Mouse (Mus musculus): ENCODE measurements at regions not wholly inside any gene's neighbourhood (a gene's known extent, or its start where the extent isn't known, plus 50 kb on each side); places are given as distances from the start of the nearest gene placed in this dataset.

DNA sequence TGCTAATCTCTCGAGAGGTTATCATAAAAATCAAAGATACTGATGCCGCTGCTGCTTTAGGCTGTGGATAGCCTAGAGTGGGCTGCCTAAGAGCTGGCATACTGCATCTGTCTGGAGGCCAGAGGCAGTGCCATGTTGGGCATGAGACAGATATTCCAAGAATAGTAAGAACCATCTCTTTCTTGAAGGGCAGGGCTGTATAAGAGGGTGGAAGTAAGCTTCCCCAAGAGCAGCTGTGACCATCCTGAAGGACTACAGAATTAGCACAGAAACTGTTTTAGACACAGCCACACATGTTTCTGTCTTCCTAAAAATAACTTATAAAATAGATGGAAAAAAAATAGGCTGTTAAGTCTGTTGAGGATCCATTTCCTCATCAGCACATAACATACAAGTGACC is 126.4 kb downstream of the Postn start:
- no peaks in the 10 kb centered on the region for H3K27me3 ChIP-seq (ENCODE audit: control insufficient read depth, insufficient read depth, low read length)
- 94% methylated on average over 2 of the region's 2 CpGs for WGBS
- no peak for DNase-seq (ENCODE audit: low spot score)

GRCm38 (mm10) chr3:54487844-54488243 is 126.9 kb downstream of the Postn start:
- Histone ChIP-seq H3K9me3 (ENCODE audit: control insufficient read depth, low read length) (no peaks in the 10 kb centered on the region), H3K4me3 (ENCODE audit: low read depth, low read length) (no peak overlapping the region), H3K4me2 (ENCODE audit: low read depth, severe bottlenecking) (no peak overlapping the region), H3K9ac (ENCODE audit: low read length) (no peak overlapping the region), H3K27me3 (ENCODE audit: control insufficient read depth, insufficient read depth, low read length) (no peaks in the 10 kb centered on the region), H3K36me3 (ENCODE audit: control insufficient read depth, insufficient read depth, low read length) (no peaks in the 10 kb centered on the region), H3K4me1 (ENCODE audit: control insufficient read depth, insufficient read depth, low read length) (no peaks in the 10 kb centered on the region), H3K27ac (replicated peaks; ENCODE audit: low read depth, low read length) (no peak overlapping the region)
- ATAC-seq (ENCODE audit: insufficient number of reproducible peaks, low FRiP score, low TSS enrichment, low read depth) (no peak), DNase-seq (ENCODE audit: low spot score) (no peak)
- 71% methylated on average over 4 of the region's 4 CpGs for WGBS

More for the DNA sequence above, 126.4 kb downstream of the Postn start:
- Histone ChIP-seq H3K9ac (ENCODE audit: low read length) (no peak overlapping the region), H3K4me3 (ENCODE audit: low read depth, low read length) (no peak overlapping the region), H3K4me2 (ENCODE audit: low read depth, severe bottlenecking) (no peak overlapping the region), H3K36me3 (ENCODE audit: control insufficient read depth, insufficient read depth, low read length) (no peaks in the 10 kb centered on the region), H3K9me3 (ENCODE audit: control insufficient read depth, low read length) (no peaks in the 10 kb centered on the region), H3K4me1 (ENCODE audit: control insufficient read depth, insufficient read depth, low read length) (no peaks in the 10 kb centered on the region), H3K27ac (replicated peaks; ENCODE audit: low read depth, low read length) (no peak overlapping the region)
- no peak for ATAC-seq (ENCODE audit: insufficient number of reproducible peaks, low FRiP score, low TSS enrichment, low read depth)

DNA sequence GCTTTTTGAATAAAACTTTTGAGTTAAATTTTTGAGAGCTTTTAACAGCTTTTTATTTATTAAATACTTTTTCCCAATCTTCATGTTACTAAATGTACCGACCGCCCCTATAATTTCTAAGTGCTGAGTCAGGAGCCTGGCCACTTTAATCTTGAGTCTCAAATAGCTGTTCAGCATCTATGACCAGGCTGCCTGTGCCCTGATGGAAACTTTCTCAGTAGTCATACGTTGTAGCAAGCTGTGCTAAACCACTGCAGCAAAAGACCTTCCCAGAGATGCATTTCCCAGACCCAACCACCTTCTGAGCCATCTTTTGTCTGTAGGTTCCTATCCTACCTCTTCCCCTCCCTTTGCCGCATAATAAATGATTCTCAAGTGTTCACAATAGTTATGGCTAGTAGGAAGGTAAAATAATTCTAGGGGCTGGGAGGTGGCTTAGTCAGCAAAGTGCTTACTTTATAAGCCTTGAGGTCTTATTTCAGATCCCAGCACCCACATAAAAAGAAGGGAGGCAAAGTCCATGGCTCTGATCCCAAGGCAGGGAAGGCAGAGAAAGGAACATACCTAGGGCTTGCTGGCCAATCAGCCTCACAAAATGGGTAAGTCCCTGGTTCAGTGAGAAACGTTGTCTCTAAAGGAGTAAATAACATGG is 129.5 kb downstream of the Postn start:
- no peak overlapping the region for H3K4me3 ChIP-seq (ENCODE audit: low read depth, low read length)
- no peak overlapping the region for H3K27ac ChIP-seq (replicated peaks; ENCODE audit: low read depth, low read length)
- ATAC-seq (ENCODE audit: insufficient number of reproducible peaks, low FRiP score, low TSS enrichment, low read depth) = no peak
- no peaks in the 10 kb centered on the region for H3K4me1 ChIP-seq (ENCODE audit: control insufficient read depth, insufficient read depth, low read length)
- H3K9me3 ChIP-seq (ENCODE audit: control insufficient read depth, low read length) = no peaks in the 10 kb centered on the region
- H3K4me2 ChIP-seq (ENCODE audit: low read depth, severe bottlenecking) = no peak overlapping the region
- no peak for DNase-seq (ENCODE audit: low spot score)
- H3K9ac ChIP-seq (ENCODE audit: low read length) = no peak overlapping the region
- WGBS = 77% methylated on average over 5 of the region's 5 CpGs
- no peaks in the 10 kb centered on the region for H3K36me3 ChIP-seq (ENCODE audit: control insufficient read depth, insufficient read depth, low read length)
- no peaks in the 10 kb centered on the region for H3K27me3 ChIP-seq (ENCODE audit: control insufficient read depth, insufficient read depth, low read length)

DNA sequence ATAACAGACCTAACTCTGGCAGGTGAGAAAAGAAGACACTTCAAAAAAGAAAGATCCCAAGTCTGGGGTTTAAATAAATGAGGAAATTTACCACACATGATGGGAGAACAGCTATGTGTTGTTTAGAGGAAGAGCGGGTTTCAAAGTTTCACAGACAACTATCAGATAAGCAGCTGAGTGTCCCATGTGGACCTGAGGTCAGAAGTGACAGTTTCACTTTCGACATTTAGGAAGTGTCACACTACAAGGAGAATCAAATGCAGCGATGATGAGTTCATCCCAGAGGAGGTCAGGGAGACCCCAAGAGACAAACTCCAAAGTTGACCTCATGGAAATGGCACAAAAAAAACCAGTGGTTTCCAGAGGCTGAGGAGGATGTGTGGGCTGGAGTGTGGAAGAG is 132.7 kb downstream of the Postn start:
- WGBS = 86% methylated on average over 3 of the region's 3 CpGs
- H3K27me3 ChIP-seq (ENCODE audit: control insufficient read depth, insufficient read depth, low read length) = no peaks in the 10 kb centered on the region
- no peaks in the 10 kb centered on the region for H3K36me3 ChIP-seq (ENCODE audit: control insufficient read depth, insufficient read depth, low read length)
- H3K4me3 ChIP-seq (ENCODE audit: low read depth, low read length) = no peak overlapping the region
- no peaks in the 10 kb centered on the region for H3K9me3 ChIP-seq (ENCODE audit: control insufficient read depth, low read length)
- DNase-seq (ENCODE audit: low spot score) (no peak), ATAC-seq (ENCODE audit: insufficient number of reproducible peaks, low FRiP score, low TSS enrichment, low read depth) (no peak)
- H3K27ac ChIP-seq (replicated peaks; ENCODE audit: low read depth, low read length) = no peak overlapping the region
- no peak overlapping the region for H3K9ac ChIP-seq (ENCODE audit: low read length)
- no peaks in the 10 kb centered on the region for H3K4me1 ChIP-seq (ENCODE audit: control insufficient read depth, insufficient read depth, low read length)
- no peak overlapping the region for H3K4me2 ChIP-seq (ENCODE audit: low read depth, severe bottlenecking)

DNA sequence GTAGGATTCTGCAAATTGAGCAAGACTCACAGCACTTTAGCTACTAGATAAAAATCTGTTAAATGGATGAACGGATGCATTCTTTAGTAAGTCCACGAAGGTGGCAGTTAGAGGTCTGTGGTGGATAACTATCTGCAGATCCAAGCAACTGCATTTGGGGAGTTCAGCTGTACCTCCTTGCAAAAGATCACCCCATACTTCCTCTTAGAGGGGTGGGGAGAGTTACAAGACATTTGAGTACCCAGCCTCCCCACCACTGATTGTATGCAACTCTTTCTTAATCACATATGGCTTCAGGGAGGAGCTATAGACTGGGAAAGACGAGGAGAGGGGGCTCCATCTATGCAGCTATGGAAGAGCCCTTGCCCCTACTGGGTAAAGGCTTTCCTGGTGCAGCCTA is 144.1 kb downstream of the Postn start:
- H3K9ac ChIP-seq (ENCODE audit: low read length) = no peak overlapping the region
- H3K27me3 ChIP-seq (ENCODE audit: control insufficient read depth, insufficient read depth, low read length) = no peaks in the 10 kb centered on the region
- no peaks in the 10 kb centered on the region for H3K9me3 ChIP-seq (ENCODE audit: control insufficient read depth, low read length)
- WGBS = 75% methylated on average over 3 of the region's 3 CpGs
- no peak overlapping the region for H3K27ac ChIP-seq (replicated peaks; ENCODE audit: low read depth, low read length)
- no peaks in the 10 kb centered on the region for H3K36me3 ChIP-seq (ENCODE audit: control insufficient read depth, insufficient read depth, low read length)
- no peak overlapping the region for H3K4me3 ChIP-seq (ENCODE audit: low read depth, low read length)
- DNase-seq (ENCODE audit: low spot score) = no peak
- ATAC-seq (ENCODE audit: insufficient number of reproducible peaks, low FRiP score, low TSS enrichment, low read depth) = no peak
- no peak overlapping the region for H3K4me2 ChIP-seq (ENCODE audit: low read depth, severe bottlenecking)
- no peaks in the 10 kb centered on the region for H3K4me1 ChIP-seq (ENCODE audit: control insufficient read depth, insufficient read depth, low read length)

DNA sequence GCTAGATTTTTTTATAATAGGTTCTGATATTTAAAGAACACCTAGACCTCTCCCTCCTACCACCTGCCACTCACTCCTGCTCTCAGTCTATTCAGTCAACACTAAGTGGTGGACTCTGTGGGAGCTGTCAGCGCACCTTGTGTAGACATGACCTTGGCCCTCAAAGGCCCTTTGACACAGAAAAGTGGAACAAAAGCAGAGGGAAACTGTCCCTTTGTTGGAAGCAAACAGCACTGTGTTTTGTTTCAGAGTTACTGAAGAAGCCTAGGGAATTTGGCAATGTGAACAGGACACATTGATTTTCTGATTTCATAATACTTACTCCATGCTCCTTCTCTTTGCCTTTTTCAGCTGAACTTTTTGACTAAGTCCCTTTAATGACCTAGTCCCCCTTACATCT is 146.7 kb downstream of the Postn start:
- no peak overlapping the region for H3K27ac ChIP-seq (replicated peaks; ENCODE audit: low read depth, low read length)
- ATAC-seq (ENCODE audit: insufficient number of reproducible peaks, low FRiP score, low TSS enrichment, low read depth) = no peak
- no peaks in the 10 kb centered on the region for H3K27me3 ChIP-seq (ENCODE audit: control insufficient read depth, insufficient read depth, low read length)
- H3K9me3 ChIP-seq (ENCODE audit: control insufficient read depth, low read length) = no peaks in the 10 kb centered on the region
- no peak for DNase-seq (ENCODE audit: low spot score)
- no peaks in the 10 kb centered on the region for H3K36me3 ChIP-seq (ENCODE audit: control insufficient read depth, insufficient read depth, low read length)
- H3K9ac ChIP-seq (ENCODE audit: low read length) = no peak overlapping the region
- no peak overlapping the region for H3K4me3 ChIP-seq (ENCODE audit: low read depth, low read length)
- no peaks in the 10 kb centered on the region for H3K4me1 ChIP-seq (ENCODE audit: control insufficient read depth, insufficient read depth, low read length)
- 90% methylated on average over 1 of the region's 1 CpGs for WGBS
- H3K4me2 ChIP-seq (ENCODE audit: low read depth, severe bottlenecking) = no peak overlapping the region

GRCm38 (mm10) chr3:54508906-54509305 is 148.0 kb downstream of the Postn start:
- Histone ChIP-seq H3K36me3 (ENCODE audit: control insufficient read depth, insufficient read depth, low read length) (no peaks in the 10 kb centered on the region), H3K4me3 (ENCODE audit: low read depth, low read length) (no peak overlapping the region), H3K4me2 (ENCODE audit: low read depth, severe bottlenecking) (no peak overlapping the region), H3K9me3 (ENCODE audit: control insufficient read depth, low read length) (no peaks in the 10 kb centered on the region), H3K27me3 (ENCODE audit: control insufficient read depth, insufficient read depth, low read length) (no peaks in the 10 kb centered on the region), H3K9ac (ENCODE audit: low read length) (no peak overlapping the region), H3K4me1 (ENCODE audit: control insufficient read depth, insufficient read depth, low read length) (no peaks in the 10 kb centered on the region), H3K27ac (replicated peaks; ENCODE audit: low read depth, low read length) (no peak overlapping the region)
- 76% methylated on average over 5 of the region's 5 CpGs for WGBS
- DNase-seq (ENCODE audit: low spot score) (no peak), ATAC-seq (ENCODE audit: insufficient number of reproducible peaks, low FRiP score, low TSS enrichment, low read depth) (no peak)

DNA sequence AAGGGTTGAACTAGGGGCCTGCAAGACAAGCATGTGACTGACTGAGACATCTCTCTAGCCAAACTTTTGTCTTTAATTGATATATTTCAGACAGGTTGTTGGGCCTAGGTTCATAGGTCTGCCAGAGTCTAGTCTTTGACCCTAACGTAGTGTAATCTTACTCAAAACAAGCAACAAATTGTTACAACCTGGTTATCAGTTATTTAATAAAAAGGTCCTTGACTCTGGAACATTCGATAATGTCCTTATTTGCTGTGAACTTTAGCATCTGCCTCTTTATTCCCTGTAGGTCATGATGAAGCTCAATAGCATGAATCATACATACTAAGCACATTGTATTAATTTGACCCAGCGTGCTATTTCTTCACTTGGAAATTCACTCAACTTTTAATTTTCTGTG is 156.3 kb downstream of the Postn start:
- ATAC-seq (ENCODE audit: insufficient number of reproducible peaks, low FRiP score, low TSS enrichment, low read depth) (no peak), DNase-seq (ENCODE audit: low spot score) (no peak)
- no peaks in the 10 kb centered on the region for H3K9me3 ChIP-seq (ENCODE audit: control insufficient read depth, low read length)
- H3K27me3 ChIP-seq (ENCODE audit: control insufficient read depth, insufficient read depth, low read length) = no peaks in the 10 kb centered on the region
- no peak overlapping the region for H3K4me2 ChIP-seq (ENCODE audit: low read depth, severe bottlenecking)
- no peak overlapping the region for H3K27ac ChIP-seq (replicated peaks; ENCODE audit: low read depth, low read length)
- no peaks in the 10 kb centered on the region for H3K4me1 ChIP-seq (ENCODE audit: control insufficient read depth, insufficient read depth, low read length)
- 86% methylated on average over 3 of the region's 3 CpGs for WGBS
- H3K36me3 ChIP-seq (ENCODE audit: control insufficient read depth, insufficient read depth, low read length) = no peaks in the 10 kb centered on the region
- no peak overlapping the region for H3K4me3 ChIP-seq (ENCODE audit: low read depth, low read length)
- no peak overlapping the region for H3K9ac ChIP-seq (ENCODE audit: low read length)

DNA sequence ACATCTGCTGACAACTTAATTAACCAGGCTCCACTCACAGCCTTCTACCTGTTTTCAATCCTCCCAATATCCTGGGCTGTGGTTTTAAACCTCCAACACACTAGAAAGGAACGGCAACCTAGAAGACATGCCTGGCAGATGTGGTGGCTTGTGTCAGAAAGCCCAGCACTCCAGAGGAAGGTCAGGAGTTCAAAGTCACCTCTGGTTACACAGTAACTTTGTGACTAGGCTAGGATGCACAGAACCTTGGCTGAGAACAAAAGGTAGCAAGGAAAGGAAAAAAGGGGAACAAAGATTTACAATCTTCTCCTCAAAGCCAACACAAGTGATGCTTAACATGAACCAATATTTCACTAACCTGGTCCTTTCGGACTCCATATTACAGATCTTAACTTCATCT is 161.8 kb downstream of the Postn start:
- no peaks in the 10 kb centered on the region for H3K27me3 ChIP-seq (ENCODE audit: control insufficient read depth, insufficient read depth, low read length)
- ATAC-seq (ENCODE audit: insufficient number of reproducible peaks, low FRiP score, low TSS enrichment, low read depth) (no peak), DNase-seq (ENCODE audit: low spot score) (no peak)
- H3K27ac ChIP-seq (replicated peaks; ENCODE audit: low read depth, low read length) = no peak overlapping the region
- H3K4me3 ChIP-seq (ENCODE audit: low read depth, low read length) = no peak overlapping the region
- 75% methylated on average over 2 of the region's 2 CpGs for WGBS
- H3K36me3 ChIP-seq (ENCODE audit: control insufficient read depth, insufficient read depth, low read length) = no peaks in the 10 kb centered on the region
- H3K9ac ChIP-seq (ENCODE audit: low read length) = no peak overlapping the region
- H3K4me1 ChIP-seq (ENCODE audit: control insufficient read depth, insufficient read depth, low read length) = no peaks in the 10 kb centered on the region
- peaks cover 3% of the 10 kb centered on the region; the same call in 1 of the 2 replicates for H3K9me3 ChIP-seq (ENCODE audit: control insufficient read depth, low read length)
- H3K4me2 ChIP-seq (ENCODE audit: low read depth, severe bottlenecking) = no peak overlapping the region

Measured in limb, embryonic 11.5 days (tissue).